Mouse (Mus musculus): Measurements from ENCODE around the gene Adgrf3.

GRCm38 (mm10) chr5:30245861-30246416 is 40.4 kb upstream of the Adgrf3 start:
- TF ChIP-seq POLR2A (IDR thresholded peaks at IDR 0.05; ENCODE audit: insufficient read length, low read depth) (no peak), MYOG (IDR thresholded peaks at IDR 0.05; ENCODE audit: control insufficient read depth in 1 of 3, insufficient read depth in 1 of 3, insufficient read length in 2 of 3, low read depth in 2 of 3) (no peak), TCF12 (IDR thresholded peaks at IDR 0.05; ENCODE audit: insufficient read depth, poor library complexity, severe bottlenecking) (no peak), USF1 (IDR thresholded peaks at IDR 0.05; ENCODE audit: low read depth) (no peak), E2F4 (IDR thresholded peaks at IDR 0.05; ENCODE audit: insufficient read depth) (no peak), POLR2AphosphoS2 (IDR thresholded peaks at IDR 0.05; ENCODE audit: insufficient read length, low read depth) (no peak)

Measured in myocyte (in vitro differentiated cells).